Mouse (Mus musculus) stomach, embryonic 16.5 days (tissue): ENCODE data around the gene Ripk4. TPM values are rescaled to one million over a fixed set of nuclear protein-coding genes. Genes with fewer than 3 reads are reported as not detected.

Experiments used
- ATAC-seq: fragments of 200-750 bp; cut with Nextera tagmentation; 2 replicates; pipeline ENCODE4 v1.8.0; 2017; ENCODE audit warnings: moderate number of reproducible peaks, moderate TSS enrichment; ENCODE audit not compliant: insufficient read depth, low FRiP score
- H3K27ac ChIP-seq: fragments of 300-500 bp; sonication (generic); 2 replicates; pipeline ENCODE4 v1.5.1; 2014; ENCODE audit warnings: low read length
- H3K27me3 ChIP-seq: fragments of 300-500 bp; sonication (generic); 2 replicates; pipeline ENCODE4 v1.6.1; 2014; ENCODE audit warnings: low read length, control low read depth, mixed read lengths; ENCODE audit not compliant: control insufficient read depth, insufficient read depth
- H3K36me3 ChIP-seq: fragments of 300-500 bp; sonication (generic); 2 replicates; pipeline ENCODE4 v1.6.1; 2014; ENCODE audit warnings: low read length; ENCODE audit not compliant: control insufficient read depth, insufficient read depth
- H3K4me1 ChIP-seq: fragments of 300-500 bp; sonication (generic); 2 replicates; pipeline ENCODE4 v1.6.1; 2014; ENCODE audit warnings: low read length, control low read depth, mixed read lengths; ENCODE audit not compliant: control insufficient read depth, insufficient read depth
- H3K4me2 ChIP-seq: fragments of 300-500 bp; sonication (generic); 2 replicates; pipeline ENCODE4 v1.6.1; 2014; ENCODE audit warnings: low read depth, low read length, mixed read lengths
- H3K4me3 ChIP-seq: fragments of 300-500 bp; sonication (generic); replicated peaks from 2 replicates; pipeline ENCODE4 v1.5.1; 2014; ENCODE audit warnings: mild to moderate bottlenecking, low read length
- H3K9ac ChIP-seq: fragments of 300-500 bp; sonication (generic); 2 replicates; pipeline ENCODE4 v1.6.1; 2014; ENCODE audit warnings: low read length
- H3K9me3 ChIP-seq: fragments of 300-500 bp; sonication (generic); replicated peaks from 2 replicates; pipeline ENCODE4 v1.6.1; 2016; ENCODE audit warnings: low read length, control low read depth; ENCODE audit not compliant: control insufficient read depth
- WGBS: fragments of 180-500 bp; shearing (Covaris S2); extraction: QIAGEN DNeasy Blood & Tissue Kit; methylation state at CpG from one replicate; pipeline ENCODE4 v1.1.7; 2014; 5-methylcytosine and 5-hydroxymethylcytosine counted together
- polyA plus RNA-seq: library from polyadenylated mRNA; unstranded; fragments of >200 nt; fragmentation: Nextera tagmentation; extraction: Ambion mirVana; gene quantifications from 2 replicates; pipeline ENCODE4 v1.2.1, GENCODE M21; 2015

The Ripk4 gene
- 31.2 and 42.7 TPM in 2 replicates for polyA plus RNA-seq

DNA sequence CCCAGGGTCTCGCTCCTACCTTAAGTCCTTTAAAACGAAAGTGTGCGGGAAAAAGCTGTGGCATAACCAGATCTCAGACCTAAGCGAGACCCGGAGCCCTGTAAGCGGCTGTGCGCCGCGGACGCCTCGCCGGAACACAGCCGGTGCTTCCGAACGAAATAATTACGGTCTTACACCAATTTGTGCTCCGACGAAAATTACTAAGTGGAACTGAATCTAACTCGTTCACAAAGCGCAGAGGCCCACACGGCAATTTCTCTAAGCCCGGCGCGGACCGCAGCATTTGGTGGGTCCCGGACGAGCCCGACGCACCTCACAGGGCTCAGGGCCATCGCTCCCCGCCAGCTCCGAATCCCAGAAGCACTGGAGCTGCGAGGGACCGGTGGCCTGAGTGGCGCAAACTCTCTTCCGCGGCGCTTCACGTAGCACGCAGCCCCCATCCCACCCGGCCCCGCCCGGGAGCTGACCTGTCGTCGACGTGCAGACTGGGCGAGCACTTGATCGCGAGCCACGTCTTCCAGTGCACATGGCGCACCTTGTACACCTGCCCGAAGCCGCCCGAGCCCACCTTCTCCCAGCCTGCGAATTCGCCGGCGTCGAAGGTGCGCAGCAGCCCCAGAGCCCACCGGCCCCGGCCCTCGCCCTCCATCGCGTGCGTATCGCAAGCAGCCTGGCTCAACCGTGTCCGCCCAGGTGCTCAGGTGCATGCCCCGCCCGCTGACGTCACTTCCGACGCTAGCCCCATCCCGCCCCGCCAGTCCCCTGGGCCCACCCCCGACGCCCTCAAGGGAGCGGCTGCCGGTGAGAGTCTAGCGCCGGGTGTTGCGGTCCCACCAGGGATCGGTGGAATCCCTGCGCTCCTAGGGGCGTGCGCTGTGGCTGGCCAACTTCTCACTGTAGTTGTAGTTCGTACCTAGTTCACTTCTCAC is at the start of gene Ripk4:
Gene Ripk4 (minus strand): TSS at position 727 of the 929 bp plus-strand sequence.
- no peaks in the 10 kb centered on the region for H3K9me3 ChIP-seq
- H3K4me1 ChIP-seq = peaks cover 21% of the 10 kb centered on the region; the same call in 1 of the 2 replicates
- WGBS = 1% methylated on average over 88 of the region's 88 CpGs
- peak within 1 kb of the TSS; percentile 72 for H3K9ac ChIP-seq
- no peaks in the 10 kb centered on the region for H3K36me3 ChIP-seq
- peak within 1 kb of the TSS; percentile 57 for H3K4me3 ChIP-seq
- peak; percentile 94 for ATAC-seq
- H3K27me3 ChIP-seq = peaks cover 33% of the 10 kb centered on the region
- H3K4me2 ChIP-seq = peak within 1 kb of the TSS; percentile 60
- H3K27ac ChIP-seq = peak within 1 kb of the TSS; percentile 85

DNA sequence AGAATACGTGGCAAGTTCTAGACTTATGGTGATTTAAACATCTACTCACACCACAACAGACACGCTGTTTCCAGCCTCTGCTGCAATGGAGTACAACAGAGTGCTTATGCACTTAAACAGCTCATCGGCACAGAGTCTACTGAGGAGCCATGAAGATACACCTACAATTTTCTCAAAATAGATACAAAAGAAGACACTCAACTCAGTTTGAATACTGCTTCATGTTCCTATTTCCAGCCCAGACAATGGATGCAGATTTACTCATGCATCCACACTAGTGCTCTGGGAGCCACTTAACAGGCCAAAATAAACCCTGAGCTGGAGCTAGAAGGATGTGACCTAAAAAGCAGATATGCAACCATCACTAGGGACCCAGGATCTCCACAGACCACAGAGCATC is 45.3 kb upstream of the Ripk4 start:
- Histone ChIP-seq H3K36me3 (0 out of 2 replicates have a peak, but pooled peaks cover 8% of the 10 kb centered on the region), H3K4me2 (no peak overlapping the region)
- WGBS = 92% methylated on average over 3 of the region's 3 CpGs

DNA sequence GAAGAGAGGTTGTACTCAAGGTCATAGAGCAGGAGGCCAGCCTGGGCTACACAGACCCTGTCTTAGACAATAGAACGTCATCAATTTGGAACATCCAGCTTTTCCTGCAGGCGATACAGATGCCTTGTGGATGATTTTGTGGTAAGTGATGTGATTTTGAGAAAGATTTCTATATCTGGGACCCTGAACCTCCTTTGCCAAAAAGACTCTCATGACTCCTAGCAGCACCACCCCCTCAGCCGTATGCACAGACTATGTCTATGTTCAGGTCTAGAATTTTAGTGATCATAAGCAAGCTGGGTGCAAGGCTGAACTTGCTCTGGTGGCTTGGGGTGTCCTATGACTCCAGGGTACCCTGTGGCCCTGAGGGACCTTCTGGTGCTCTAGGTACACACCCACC is 42.1 kb upstream of the Ripk4 start:
- H3K4me1 ChIP-seq = no peaks in the 10 kb centered on the region
- no peak for ATAC-seq
- no peak overlapping the region for H3K9ac ChIP-seq
- H3K36me3 ChIP-seq = peaks cover 5% of the 10 kb centered on the region; the same call in 1 of the 2 replicates
- H3K4me2 ChIP-seq = no peak overlapping the region
- no peaks in the 10 kb centered on the region for H3K27me3 ChIP-seq
- H3K9me3 ChIP-seq = no peaks in the 10 kb centered on the region
- no peak overlapping the region for H3K4me3 ChIP-seq
- no peak overlapping the region for H3K27ac ChIP-seq
- 84% methylated on average over 3 of the region's 3 CpGs for WGBS

More for the DNA sequence above, 45.3 kb upstream of the Ripk4 start:
- H3K4me1 ChIP-seq = no peaks in the 10 kb centered on the region
- no peak overlapping the region for H3K27ac ChIP-seq
- no peak overlapping the region for H3K4me3 ChIP-seq
- no peak overlapping the region for H3K9ac ChIP-seq
- no peak for ATAC-seq
- no peaks in the 10 kb centered on the region for H3K27me3 ChIP-seq
- no peaks in the 10 kb centered on the region for H3K9me3 ChIP-seq

DNA sequence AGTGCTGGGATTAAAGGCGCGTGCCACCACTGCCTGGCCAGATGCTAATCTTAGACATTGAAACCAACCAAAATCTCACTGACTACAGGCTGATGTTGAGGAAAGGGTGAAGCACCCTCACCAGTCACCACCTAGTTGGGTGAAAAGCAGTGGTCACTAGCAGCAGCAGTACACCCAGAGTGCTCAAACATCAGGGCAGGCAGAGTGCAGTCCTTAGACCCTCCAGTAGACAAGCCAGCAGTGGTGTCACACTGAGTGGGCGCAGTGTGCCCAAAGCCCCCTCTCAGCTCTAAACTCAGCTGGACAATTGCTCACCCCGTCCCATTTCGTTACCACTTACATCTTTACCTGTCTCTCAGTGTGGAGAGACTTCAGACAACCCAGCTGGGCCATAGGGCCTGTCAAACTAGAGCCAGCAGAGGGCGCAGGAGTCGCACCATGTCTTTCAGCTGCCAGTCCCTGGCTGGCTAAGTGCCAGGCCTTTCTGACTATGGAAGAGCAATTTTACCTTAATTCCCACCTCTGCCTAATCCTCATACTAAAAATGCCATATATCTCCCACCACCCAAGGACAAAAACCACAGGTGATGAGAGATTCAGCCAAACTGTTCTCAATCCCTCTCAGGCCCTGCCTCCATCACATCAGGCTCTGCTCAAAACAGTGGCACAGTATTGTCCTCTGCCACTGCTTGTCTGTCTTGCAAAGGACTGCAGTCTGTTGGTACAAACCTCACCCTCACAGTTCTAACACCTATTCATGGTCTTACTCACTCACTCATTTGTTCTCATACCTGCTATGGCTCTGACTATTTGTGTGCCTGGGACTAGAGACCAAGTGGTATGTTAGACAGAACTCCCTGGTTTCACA is 41.3 kb upstream of the Ripk4 start:
- no peak overlapping the region for H3K4me3 ChIP-seq
- H3K36me3 ChIP-seq = peaks cover 3% of the 10 kb centered on the region; the same call in 1 of the 2 replicates
- H3K9ac ChIP-seq = no peak overlapping the region
- WGBS = 76% methylated on average over 7 of the region's 7 CpGs
- no peak overlapping the region for H3K27ac ChIP-seq
- no peaks in the 10 kb centered on the region for H3K27me3 ChIP-seq
- no peak for ATAC-seq
- no peak overlapping the region for H3K4me2 ChIP-seq
- no peaks in the 10 kb centered on the region for H3K9me3 ChIP-seq
- no peaks in the 10 kb centered on the region for H3K4me1 ChIP-seq

DNA sequence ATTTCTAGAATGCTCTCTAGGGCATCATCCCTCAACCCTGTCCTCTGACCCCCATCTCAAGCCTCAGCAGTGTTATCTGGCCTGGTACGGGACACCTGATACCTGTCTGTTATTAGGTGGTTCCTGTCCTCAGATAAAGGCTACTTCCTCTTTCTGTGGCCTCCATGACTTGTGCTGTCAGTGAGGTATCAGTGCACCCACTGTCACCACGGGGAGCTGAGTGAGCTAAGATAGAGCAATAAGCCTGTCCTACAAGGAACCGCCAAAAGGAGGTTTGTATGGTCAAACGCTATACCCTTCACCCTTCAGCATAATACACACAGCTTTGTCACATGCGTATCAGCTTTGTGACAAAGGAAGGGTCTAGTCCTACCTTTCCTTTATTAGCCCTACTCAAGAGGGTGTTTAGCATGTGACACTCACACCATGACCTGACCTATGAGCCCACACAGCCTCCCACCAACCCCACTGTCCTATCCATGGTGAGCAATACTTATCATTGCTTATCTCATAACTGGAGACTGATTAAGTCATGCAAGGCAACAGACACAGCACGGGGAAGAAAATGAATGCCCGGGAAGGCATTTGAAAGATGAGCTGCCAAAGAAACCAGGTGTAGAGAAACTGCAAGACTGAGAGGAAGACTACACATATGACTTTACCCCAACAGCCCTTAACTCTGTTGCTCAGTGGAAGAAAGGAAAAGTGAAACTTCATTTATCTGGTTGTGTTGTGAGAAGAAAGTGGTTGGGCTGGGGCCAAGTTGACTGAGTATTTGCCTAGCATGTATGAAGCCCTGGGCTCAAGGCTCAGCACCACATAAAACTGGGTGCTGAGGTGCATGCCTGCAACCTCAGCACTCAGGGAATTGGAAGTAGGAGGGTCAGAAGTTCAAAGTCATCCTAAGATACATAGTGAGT is 34.6 kb upstream of the Ripk4 start:
- H3K9ac ChIP-seq = no peak overlapping the region
- no peak overlapping the region for H3K4me3 ChIP-seq
- H3K36me3 ChIP-seq = peaks cover 28% of the 10 kb centered on the region
- no peak overlapping the region for H3K27ac ChIP-seq
- H3K4me1 ChIP-seq = no peaks in the 10 kb centered on the region
- no peak for ATAC-seq
- no peaks in the 10 kb centered on the region for H3K27me3 ChIP-seq
- no peaks in the 10 kb centered on the region for H3K9me3 ChIP-seq
- WGBS = 85% methylated on average over 7 of the region's 7 CpGs
- no peak overlapping the region for H3K4me2 ChIP-seq

DNA sequence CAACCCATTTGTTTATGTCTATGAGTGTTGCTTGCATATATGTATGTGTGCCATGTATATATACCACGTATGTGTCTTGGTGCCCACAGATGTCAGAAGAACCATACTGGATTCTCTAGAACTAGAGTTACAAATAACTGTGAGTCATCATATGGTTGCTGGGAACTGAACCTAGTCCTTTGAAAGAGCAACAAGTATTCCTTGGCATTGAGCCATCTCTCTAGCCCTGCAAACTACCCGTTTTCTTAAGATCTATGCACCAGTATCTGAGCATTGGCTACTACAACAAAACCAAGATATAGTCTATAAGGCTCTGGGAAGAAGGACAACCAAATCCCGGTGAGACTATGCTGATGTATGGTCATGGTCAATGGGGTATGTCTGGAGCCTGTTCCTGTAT is 33.6 kb upstream of the Ripk4 start:
- no peak for ATAC-seq
- peaks cover 34% of the 10 kb centered on the region for H3K36me3 ChIP-seq
- 87% methylated on average over 3 of the region's 3 CpGs for WGBS
- no peaks in the 10 kb centered on the region for H3K9me3 ChIP-seq
- no peak overlapping the region for H3K4me2 ChIP-seq
- H3K9ac ChIP-seq = no peak overlapping the region
- H3K4me1 ChIP-seq = no peaks in the 10 kb centered on the region
- no peaks in the 10 kb centered on the region for H3K27me3 ChIP-seq
- H3K27ac ChIP-seq = no peak overlapping the region
- no peak overlapping the region for H3K4me3 ChIP-seq

DNA sequence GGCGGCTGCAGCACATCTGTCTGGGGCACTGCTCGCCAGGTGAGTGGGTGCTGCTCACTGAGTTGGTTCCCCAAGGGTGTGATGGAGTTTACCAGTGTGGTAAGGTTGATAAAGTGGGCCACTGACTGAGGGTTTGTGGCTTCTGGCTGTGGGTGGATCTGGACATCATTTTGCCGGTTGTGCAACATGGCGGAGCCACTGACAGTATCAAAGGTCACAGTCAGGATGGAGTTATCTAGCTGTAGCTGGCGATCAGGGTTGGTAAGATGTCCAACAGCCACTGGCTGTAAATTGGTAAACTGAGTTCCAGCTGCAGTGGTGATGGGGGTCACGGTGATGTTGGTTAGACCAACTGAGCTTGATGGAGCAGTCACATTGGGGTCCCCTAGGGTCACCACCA is 30.7 kb upstream of the Ripk4 start:
- H3K4me3 ChIP-seq = no peak overlapping the region
- H3K4me1 ChIP-seq = no peaks in the 10 kb centered on the region
- WGBS = 94% methylated on average over 6 of the region's 6 CpGs
- H3K9ac ChIP-seq = no peak overlapping the region
- H3K9me3 ChIP-seq = no peaks in the 10 kb centered on the region
- ATAC-seq = no peak
- H3K36me3 ChIP-seq = peaks cover 34% of the 10 kb centered on the region
- no peak overlapping the region for H3K4me2 ChIP-seq
- H3K27ac ChIP-seq = no peak overlapping the region
- no peaks in the 10 kb centered on the region for H3K27me3 ChIP-seq

DNA sequence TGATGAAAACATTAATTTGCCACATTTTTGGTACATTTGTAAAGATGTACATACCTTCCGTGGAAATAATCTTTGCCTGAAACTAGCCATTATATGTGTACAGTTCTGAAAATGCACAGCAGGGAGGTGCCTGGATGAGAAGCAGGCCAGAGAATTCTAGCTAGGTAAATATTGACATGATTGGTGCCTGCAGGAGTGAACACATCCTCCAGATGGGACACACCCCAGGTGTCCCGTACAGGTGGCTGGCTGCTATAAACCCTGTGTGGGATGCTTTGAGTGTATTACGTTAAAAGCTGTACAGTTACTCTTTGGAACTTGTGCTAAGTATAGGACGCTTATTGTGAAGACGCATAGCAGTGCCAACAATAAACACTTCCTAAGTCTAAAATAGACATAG is 19.5 kb upstream of the Ripk4 start:
- H3K9ac ChIP-seq = no peak overlapping the region
- H3K9me3 ChIP-seq = no peaks in the 10 kb centered on the region
- no peak overlapping the region for H3K27ac ChIP-seq
- WGBS = 59% methylated on average over 5 of the region's 5 CpGs
- H3K36me3 ChIP-seq = no peaks in the 10 kb centered on the region
- H3K27me3 ChIP-seq = no peaks in the 10 kb centered on the region
- peak; percentile 50; the same call in 1 of the 2 replicates for ATAC-seq
- H3K4me3 ChIP-seq = no peak overlapping the region
- H3K4me1 ChIP-seq = no peaks in the 10 kb centered on the region
- H3K4me2 ChIP-seq = no peak overlapping the region
